ENCODE assay signal across 14 mouse cellular contexts in the genomic region with DNA sequence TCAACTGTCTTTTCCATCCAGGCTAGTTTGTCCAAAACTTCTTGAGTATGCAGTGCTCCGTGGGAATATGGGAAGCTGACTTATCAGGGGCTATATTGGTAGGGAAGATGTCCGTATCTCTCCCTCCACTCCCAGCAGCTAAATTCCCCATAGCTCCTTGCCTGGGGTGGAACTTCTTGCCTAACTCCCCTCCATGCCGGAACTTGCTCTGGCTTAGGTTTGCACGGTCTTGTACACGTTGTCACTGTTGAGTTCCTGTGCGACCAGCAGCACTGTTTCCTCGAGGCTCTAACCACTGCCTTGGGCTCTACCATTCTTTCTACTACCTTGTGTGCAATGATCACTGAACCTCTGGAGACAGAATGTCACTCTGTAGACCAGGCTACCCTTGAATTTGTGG. TPM values are rescaled to one million over a fixed set of nuclear protein-coding genes. Genes with fewer than 3 reads are reported as not detected.
A peak's percentile ranks its signal among the peaks of the same experiment; 100 is the strongest.
DNase-seq lines count a peak whose midpoint lies in the region; ATAC-seq and TF ChIP-seq lines count a peak whose summit lies in the region.
"Had no signal": no experiment of that assay in that cellular context is flagged by ENCODE, and none has a peak within 500 bp of the region (broad histone marks: within the 10 kb centered on the region; RNA-seq: fewer than 3 reads in every experiment).

No protein-coding gene starts in this region.

- intact Hi-C loops in gastrocnemius, postnatal 14 days (cut with DNase I; ENCODE audit: low total_unique reads), result no loop called here

- H3K79me2 ChIP-seq in myocyte (ENCODE audit: control insufficient read depth, insufficient read depth), result peaks cover 90% of the 10 kb centered on the region

- TF ChIP-seq POLR2A in myocyte (IDR thresholded peaks at IDR 0.05; ENCODE audit: insufficient read length, low read depth), result no peak

- no peaks in the 10 kb centered on the region for H3K27me3 ChIP-seq in liver, embryonic 13.5 days
- no peaks in the 10 kb centered on the region for H3K27me3 ChIP-seq in myocyte (ENCODE audit: control insufficient read depth, insufficient read depth, insufficient read length)
- H3K27me3 ChIP-seq: limb, embryonic 12.5 days; midbrain, embryonic 12.5 days had no signal

- peaks cover 2 to 7% of the 10 kb centered on the region in 2 experiments; a peak in 2 of 4 replicates for H3K4me1 ChIP-seq in ES-E14 (ENCODE audit: control insufficient read depth in 2 of 2, insufficient read depth in 2 of 2, low read length in 2 of 2, poor library complexity in 1 of 2)
- H3K4me1 ChIP-seq in liver, embryonic 13.5 days (replicated peaks), result peaks cover 48% of the 10 kb centered on the region

- H3K4me2 ChIP-seq in liver, embryonic 13.5 days, result peak overlapping the region; percentile 13; the same call in 1 of the 2 replicates
- H3K4me2 ChIP-seq in myocyte (ENCODE audit: low read depth), result peak overlapping the region; percentile 83
- H3K4me2 ChIP-seq: limb, embryonic 12.5 days; midbrain, embryonic 12.5 days had no signal

- peak overlapping the region; percentile 42; the same call in 1 of the 2 replicates for H3K9ac ChIP-seq in ES-E14 (ENCODE audit: insufficient read depth, low read depth, low read length, poor library complexity, severe bottlenecking)
- no peak overlapping the region for H3K9ac ChIP-seq in liver, embryonic 13.5 days
- H3K9ac ChIP-seq: forebrain, postnatal 0 days; limb, embryonic 12.5 days; midbrain, embryonic 12.5 days had no signal

- in situ Hi-C loops in ES-E14 (cut with MboI; ENCODE audit: low sequenced_read_pairs in 2 of 2, unreplicated experiment in 2 of 2), result no loop called here

- WGBS in liver, embryonic 13.5 days (ENCODE audit: insufficient replicate concordance), result 31% methylated on average over 7 of the region's 7 CpGs

- H3K36me3 ChIP-seq in ES-E14 (ENCODE audit: control insufficient read depth, insufficient read depth, low read length, poor library complexity, severe bottlenecking) (peaks cover 4% of the 10 kb centered on the region; the same call in 1 of the 2 replicates), myocyte (ENCODE audit: control insufficient read depth, insufficient read depth) (no peaks in the 10 kb centered on the region)
- H3K36me3 ChIP-seq in liver, embryonic 13.5 days, result peaks cover 11% of the 10 kb centered on the region; the same call in 1 of the 2 replicates

- ATAC-seq in liver, embryonic 13.5 days (ENCODE audit: low read depth), result no peak
- ATAC-seq in frontal cortex, adult (ENCODE audit: low TSS enrichment), result no peak
- ATAC-seq: forebrain, postnatal 0 days had no signal

- H3ac ChIP-seq in myocyte (ENCODE audit: control insufficient read depth, insufficient read length), result no peak overlapping the region

- DNase-seq in CD4-positive helper T cell, adult 2 months (ENCODE audit: low read depth, low spot score), result peak; percentile 44
- DNase-seq in ES-E14 (ENCODE audit: low read depth, low spot score), result no peak
- DNase-seq in liver, embryonic 13.5 days, result no peak
- no peak for DNase-seq in gastrocnemius, postnatal 14 days
- DNase-seq in embryo, embryonic 10.5 days (ENCODE audit: low spot score), result no peak
- DNase-seq: adrenal gland, adult 8-10 months; cerebellum, adult 9-11 months; forebrain, postnatal 0 days had no signal

- H3K27ac ChIP-seq in ES-E14 (ENCODE audit: insufficient read depth, low read depth, low read length, poor library complexity, severe bottlenecking), result no peak overlapping the region
- H3K27ac ChIP-seq in liver, embryonic 13.5 days, result no peak overlapping the region
- H3K27ac ChIP-seq: hindbrain, embryonic 10.5 days; limb, embryonic 12.5 days; midbrain, embryonic 12.5 days had no signal

- H3K4me3 ChIP-seq in ES-E14 (ENCODE audit: insufficient read depth in 1 of 2, low read depth in 1 of 2, low read length in 2 of 2, poor library complexity in 1 of 2, severe bottlenecking in 1 of 2) (no peak overlapping the region), myocyte (no peak overlapping the region)
- H3K4me3 ChIP-seq in liver, embryonic 13.5 days (replicated peaks), result no peak overlapping the region
- H3K4me3 ChIP-seq: erythroblast, embryonic 14.5 days; hindbrain, embryonic 10.5 days; limb, embryonic 12.5 days; midbrain, embryonic 12.5 days had no signal

- H3K9me3 ChIP-seq in ES-E14 (ENCODE audit: control insufficient read depth, insufficient read depth, low read depth, low read length), result no peaks in the 10 kb centered on the region
- no peaks in the 10 kb centered on the region for H3K9me3 ChIP-seq in liver, embryonic 13.5 days (replicated peaks)
- H3K9me3 ChIP-seq: hindbrain, embryonic 10.5 days; limb, embryonic 12.5 days; midbrain, embryonic 12.5 days had no signal

TF ChIP-seq in ES-E14, 5 proteins besides CTCF, POLR2A, EP300 and RAD21:
- TF ChIP-seq HCFC1 (IDR thresholded peaks at IDR 0.05; ENCODE audit: borderline replicate concordance, insufficient read depth, low read length) (no peak), CHD2 (IDR thresholded peaks at IDR 0.05; ENCODE audit: low read depth, low read length) (no peak), ZNF384 (IDR thresholded peaks at IDR 0.05; ENCODE audit: low read depth, low read length) (no peak), MAFK (IDR thresholded peaks at IDR 0.05; ENCODE audit: insufficient read depth, low read depth, low read length) (no peak), ZC3H11A (IDR thresholded peaks at IDR 0.05; ENCODE audit: borderline replicate concordance, low read depth, low read length) (no peak)

TF ChIP-seq in myocyte, 11 proteins besides CTCF, POLR2A, EP300 and RAD21:
- TF ChIP-seq POLR2AphosphoS2 (IDR thresholded peaks at IDR 0.05; ENCODE audit: insufficient read length, low read depth), result no peak
TF ChIP-seq in myocyte: peak in this region for 0.

RNA-seq across cellular contexts. Expression of a gene that starts 4.6 kb away (rescaled TPM):
- 70.3 and 107 TPM in 2 replicates for total RNA-seq in ES-E14 (2012; rRNA removed)
- 64.1 and 77.2 TPM in 2 replicates for polyA plus RNA-seq in liver, embryonic 13.5 days (2015; fragmentation: Nextera tagmentation; extraction: Ambion mirVana)
- 30.2 TPM for polyA plus RNA-seq in myocyte (2012; fragmentation: generic; extraction: Trizol)
- 10 to 100 TPM; 39.7 to 42.7 TPM for total RNA-seq in gastrocnemius, postnatal 14 days (2021)
